Mouse (Mus musculus) thymus, postnatal 10 days (tissue): ENCODE measurements at regions not wholly inside any gene's neighbourhood (a gene's known extent, or its start where the extent isn't known, plus 50 kb on each side); places are given as distances from the start of the nearest gene placed in this dataset.
"Not testable (repeated sequence)": the region's sequence is repeated elsewhere in the genome, so short reads cannot be mapped to it uniquely, and the experiment has no call there.

Experiments
- DNase-seq, 2 experiments: peaks; one replicate each; pipeline ENCODE4 v3.0.0; 2021; ENCODE audit warnings: low spot score in 2 of 2

GRCm38 (mm10) chr15:41283199-41283598 lies 1149.0 kb downstream of the 9330182O14Rik start:
- DNase-seq: no peak

GRCm38 (mm10) chr15:41286809-41287413 lies 1152.7 kb downstream of the 9330182O14Rik start:
- DNase-seq: no peak

GRCm38 (mm10) chr15:41297419-41297818 lies 1163.3 kb downstream of the 9330182O14Rik start:
- DNase-seq: no peak

- DNase-seq: no peak
These were observed 1172.5 kb downstream of the 9330182O14Rik start for GRCm38 (mm10) chr15:41306638-41307037.

- no peak for DNase-seq
These were observed 1177.7 kb downstream of the 9330182O14Rik start for GRCm38 (mm10) chr15:41311728-41312320.

GRCm38 (mm10) chr15:41314916-41315315 lies 1180.8 kb downstream of the 9330182O14Rik start:
- DNase-seq: no peak

DNA sequence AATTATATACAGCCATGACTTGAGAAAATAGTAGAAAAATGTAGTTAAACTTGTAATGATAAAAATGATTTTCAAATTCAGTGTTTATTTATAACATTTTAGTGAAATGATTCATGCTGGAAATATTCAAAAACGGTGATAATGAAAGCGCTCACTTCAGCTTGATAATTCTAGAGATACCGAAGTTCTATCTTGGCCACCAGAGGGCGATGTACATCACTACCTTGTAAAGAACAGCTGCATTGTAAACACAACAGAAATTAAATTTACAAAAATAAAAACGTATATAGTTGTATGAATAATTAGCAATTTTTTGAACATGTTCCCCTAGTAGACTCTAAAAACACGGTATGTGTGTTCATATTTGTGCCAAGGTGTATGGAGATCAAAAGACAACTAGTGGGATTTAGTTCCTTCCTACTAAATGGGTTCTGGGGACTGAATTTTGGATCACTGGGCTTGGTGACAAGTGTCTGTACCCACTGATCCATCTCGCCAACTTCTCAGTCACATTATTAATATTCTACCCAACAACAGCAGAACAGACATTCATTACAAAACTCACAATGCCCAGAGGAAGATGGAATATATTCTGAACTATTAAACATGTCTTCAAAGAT lies 1191.6 kb downstream of the 9330182O14Rik start:
- DNase-seq: peak in 1 of 2 experiments; percentile 37

GRCm38 (mm10) chr15:41329286-41329685 lies 1195.1 kb downstream of the 9330182O14Rik start:
- DNase-seq: no peak

- no peak for DNase-seq
These were observed 1195.9 kb downstream of the 9330182O14Rik start for GRCm38 (mm10) chr15:41330085-41330484.

DNA sequence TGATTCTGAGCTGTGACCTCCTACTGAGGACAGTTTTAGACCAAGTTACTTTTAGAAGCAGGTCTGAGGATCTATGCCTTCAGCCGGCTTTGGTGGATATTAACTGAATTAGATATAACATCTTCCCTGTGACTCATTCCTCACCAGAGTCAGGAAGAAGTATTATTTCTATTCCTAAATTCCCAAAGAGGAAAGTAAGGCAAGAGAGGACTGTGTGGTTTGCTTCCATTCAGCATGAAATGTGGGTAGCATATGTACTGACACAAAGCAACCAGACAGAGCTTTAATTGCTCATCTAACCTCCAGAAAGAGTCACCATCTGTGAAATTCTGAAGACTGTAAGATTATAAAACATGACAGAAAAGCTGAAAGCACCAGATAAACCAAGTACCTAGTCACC lies 1198.3 kb downstream of the 9330182O14Rik start:
- DNase-seq: no peak

GRCm38 (mm10) chr15:41333165-41333564 lies 1199.0 kb downstream of the 9330182O14Rik start:
- no peak for DNase-seq

- DNase-seq: not testable (repeated sequence)
These were observed 1206.5 kb downstream of the 9330182O14Rik start for GRCm38 (mm10) chr15:41340621-41341020.

GRCm38 (mm10) chr15:41345554-41345953 lies 1211.4 kb downstream of the 9330182O14Rik start:
- DNase-seq: no peak

DNA sequence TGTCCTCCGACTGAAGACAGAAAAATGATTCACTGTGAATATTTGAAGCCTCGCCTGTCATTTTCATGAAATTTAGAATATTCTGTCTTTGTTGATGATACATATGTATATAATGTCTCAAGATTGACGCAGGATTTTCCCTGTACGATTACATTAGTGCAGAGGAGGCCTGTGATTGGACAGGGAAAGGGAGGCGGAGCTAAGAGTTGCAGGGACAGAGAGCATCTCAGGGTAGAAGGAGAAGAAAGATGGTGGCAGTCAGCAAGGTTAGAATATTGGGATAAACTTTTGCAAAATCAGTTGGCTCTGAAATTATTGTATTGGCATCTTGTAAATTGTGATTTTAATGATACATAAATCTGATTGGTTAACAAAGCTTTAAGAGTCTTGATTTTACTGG lies 1213.1 kb downstream of the 9330182O14Rik start:
- no peak for DNase-seq

DNA sequence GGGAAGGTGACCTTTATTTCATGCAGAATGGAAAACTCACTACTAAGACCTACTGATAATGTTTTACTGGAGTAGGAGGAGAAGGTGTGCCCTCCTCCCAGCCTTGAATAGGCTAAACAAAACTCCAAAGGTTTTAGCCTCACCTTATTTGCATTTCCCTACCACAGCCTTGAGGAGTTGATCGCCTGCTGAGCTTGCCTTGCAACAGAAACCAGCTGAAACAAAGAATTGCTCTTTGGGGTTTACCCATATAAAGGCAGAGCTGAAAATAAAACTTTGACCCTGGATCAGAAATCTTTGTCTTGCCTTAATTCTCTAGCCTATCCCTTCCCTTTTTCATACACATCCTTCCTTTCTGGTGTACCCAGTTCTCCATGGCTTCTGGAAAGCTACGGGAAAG lies 1218.0 kb downstream of the 9330182O14Rik start:
- no peak for DNase-seq

DNA sequence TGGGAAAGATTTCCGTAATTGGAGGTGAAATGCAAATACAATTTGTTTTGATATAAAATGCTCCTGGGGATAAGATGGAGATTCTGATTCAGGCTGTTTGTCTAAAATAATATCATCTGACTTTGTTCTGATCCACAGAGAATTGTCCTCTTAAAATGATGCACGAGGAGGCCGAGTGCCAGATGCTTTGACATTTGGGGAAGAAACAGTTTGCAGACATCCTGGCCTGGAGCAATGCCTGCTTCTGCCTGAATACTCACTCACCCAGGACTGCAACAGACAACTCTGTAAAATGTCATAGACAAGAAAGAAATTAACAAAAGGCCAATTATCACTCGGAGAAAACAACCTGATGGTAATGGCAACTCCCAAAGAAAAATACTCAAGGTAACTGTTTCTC lies 1225.1 kb downstream of the 9330182O14Rik start:
- no peak for DNase-seq

- DNase-seq: no peak
These were observed 1240.5 kb downstream of the 9330182O14Rik start for GRCm38 (mm10) chr15:41374669-41375068.

DNA sequence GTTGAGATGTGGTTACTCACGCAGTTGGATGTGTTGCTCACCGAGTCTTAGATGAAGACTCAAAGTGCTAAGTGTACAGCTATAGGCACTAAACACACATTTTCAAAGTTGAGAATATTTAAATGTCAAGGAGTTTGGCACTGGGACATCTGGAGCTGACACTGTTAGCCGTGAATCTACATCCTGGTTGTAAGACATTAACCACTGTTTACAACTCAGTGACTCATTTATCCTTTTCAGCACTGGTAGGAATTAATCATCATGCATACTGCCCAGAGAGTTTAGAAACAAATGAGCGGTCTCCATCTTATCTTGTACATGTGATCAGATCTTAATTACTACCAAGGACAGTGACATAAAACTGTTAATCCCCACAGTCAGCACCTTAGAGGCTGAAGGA lies 1241.7 kb downstream of the 9330182O14Rik start:
- DNase-seq: no peak

GRCm38 (mm10) chr15:41379637-41380036 lies 1245.5 kb downstream of the 9330182O14Rik start:
- DNase-seq: no peak

DNA sequence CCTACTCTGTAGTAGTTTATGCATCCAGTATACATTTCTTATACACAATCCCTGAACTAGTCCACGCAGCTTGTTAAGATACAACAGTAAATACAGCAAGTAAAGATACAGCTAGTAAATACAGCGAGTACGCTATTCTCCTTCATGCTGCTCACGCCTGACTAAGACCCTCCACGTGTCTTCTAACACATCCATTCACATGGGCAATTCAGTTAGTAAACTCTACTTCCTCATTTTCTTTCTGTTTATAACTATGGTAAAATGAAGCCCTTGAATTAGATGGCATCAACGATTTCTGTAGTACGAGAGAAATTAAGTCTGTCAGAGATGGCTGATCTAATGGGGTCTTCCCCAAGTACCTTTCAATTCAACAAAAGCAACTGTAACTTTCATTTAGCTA lies 1246.3 kb downstream of the 9330182O14Rik start:
- no peak for DNase-seq

DNA sequence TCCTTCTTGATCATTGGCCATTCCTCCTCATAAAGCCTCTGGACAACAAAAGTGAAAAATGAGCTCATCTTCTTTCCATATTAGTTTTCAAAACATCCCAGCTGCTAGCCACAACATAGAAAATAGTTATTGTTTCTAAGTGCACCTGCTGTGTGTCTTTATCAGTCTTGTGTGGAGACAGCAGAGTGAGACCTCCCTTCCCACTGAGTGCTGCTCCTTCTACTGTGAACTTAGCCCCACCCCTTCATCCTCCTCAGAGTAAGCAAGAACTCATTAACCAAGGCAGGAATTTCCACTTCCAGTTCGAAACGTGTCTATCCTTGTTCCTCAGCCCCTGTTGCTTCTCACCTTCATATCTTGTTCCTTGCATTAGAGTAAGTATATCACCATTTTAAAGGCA lies 1256.5 kb downstream of the 9330182O14Rik start:
- DNase-seq: no peak
